Mouse (Mus musculus) spleen, adult 2 months (tissue): ENCODE results near the gene Zmynd8.

Experiments used
- CTCF ChIP-seq: fragments of 200-500 bp; IDR thresholded peaks from 2 replicates; pipeline ENCODE4 v1.5.1; 2011; ENCODE audit warnings: mild to moderate bottlenecking, inconsistent platforms; ENCODE audit not compliant: insufficient read depth, insufficient read length, insufficient replicate concordance; ENCODE audit errors: extremely low read depth
- POLR2A ChIP-seq: fragments of 200-500 bp; IDR thresholded peaks from 2 replicates; pipeline ENCODE4 v1.6.1; 2011; ENCODE audit warnings: low read depth, low read length, inconsistent platforms

GRCm38 (mm10) chr2:165808179-165808975 is 90.4 kb downstream of the Zmynd8 start:
- TF ChIP-seq CTCF (no peak), POLR2A (no peak)
